Mouse (Mus musculus): Measurements from ENCODE around the gene Slit3.
A peak's percentile ranks its signal among the peaks of the same experiment; 100 is the strongest.

The Slit3 gene

GRCm38 (mm10) chr11:35676744-35677143 is 555.7 kb downstream of the Slit3 start:
- no peaks in the 10 kb centered on the region for H3K27me3 ChIP-seq (ENCODE audit: control insufficient read depth, insufficient read depth, low read length, poor library complexity, severe bottlenecking)
- H3K36me3 ChIP-seq (ENCODE audit: control insufficient read depth, insufficient read depth, low read length, poor library complexity, severe bottlenecking) = no peaks in the 10 kb centered on the region

DNA sequence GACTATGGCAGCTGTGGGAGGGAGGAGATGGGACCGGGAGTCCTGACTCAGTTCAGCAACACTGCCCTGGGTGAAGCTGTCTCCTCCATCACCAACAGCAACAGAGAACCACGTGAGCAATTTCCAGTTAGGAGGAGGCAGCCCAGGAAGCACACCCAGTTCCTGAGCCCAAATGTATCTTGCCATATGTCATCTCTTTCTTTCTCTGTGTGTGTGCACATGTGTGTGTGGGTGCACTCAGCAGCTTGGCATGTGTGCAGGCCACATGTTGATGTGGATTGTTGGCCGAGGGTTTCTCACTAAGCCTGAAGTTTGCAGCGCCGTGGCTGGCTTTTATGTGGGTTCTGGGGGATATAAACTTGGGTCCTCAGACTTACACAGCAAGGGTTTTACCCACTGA is 559.0 kb downstream of the Slit3 start:
- Histone ChIP-seq H3K36me3 (ENCODE audit: control insufficient read depth, insufficient read depth, low read length, poor library complexity, severe bottlenecking) (no peaks in the 10 kb centered on the region), H3K27me3 (ENCODE audit: control insufficient read depth, insufficient read depth, low read length, poor library complexity, severe bottlenecking) (no peaks in the 10 kb centered on the region)
- DNase-seq (ENCODE audit: low read depth, low spot score) = no peak

More at GRCm38 (mm10) chr11:35676744-35677143, 555.7 kb downstream of the Slit3 start:
- no peak for DNase-seq (ENCODE audit: low read depth, low spot score)

GRCm38 (mm10) chr11:35687316-35687715 is 566.3 kb downstream of the Slit3 start:
- Histone ChIP-seq H3K27me3 (ENCODE audit: control insufficient read depth, insufficient read depth, low read length, poor library complexity, severe bottlenecking) (no peaks in the 10 kb centered on the region), H3K36me3 (ENCODE audit: control insufficient read depth, insufficient read depth, low read length, poor library complexity, severe bottlenecking) (no peaks in the 10 kb centered on the region)
- DNase-seq (ENCODE audit: low read depth, low spot score) = no peak

DNA sequence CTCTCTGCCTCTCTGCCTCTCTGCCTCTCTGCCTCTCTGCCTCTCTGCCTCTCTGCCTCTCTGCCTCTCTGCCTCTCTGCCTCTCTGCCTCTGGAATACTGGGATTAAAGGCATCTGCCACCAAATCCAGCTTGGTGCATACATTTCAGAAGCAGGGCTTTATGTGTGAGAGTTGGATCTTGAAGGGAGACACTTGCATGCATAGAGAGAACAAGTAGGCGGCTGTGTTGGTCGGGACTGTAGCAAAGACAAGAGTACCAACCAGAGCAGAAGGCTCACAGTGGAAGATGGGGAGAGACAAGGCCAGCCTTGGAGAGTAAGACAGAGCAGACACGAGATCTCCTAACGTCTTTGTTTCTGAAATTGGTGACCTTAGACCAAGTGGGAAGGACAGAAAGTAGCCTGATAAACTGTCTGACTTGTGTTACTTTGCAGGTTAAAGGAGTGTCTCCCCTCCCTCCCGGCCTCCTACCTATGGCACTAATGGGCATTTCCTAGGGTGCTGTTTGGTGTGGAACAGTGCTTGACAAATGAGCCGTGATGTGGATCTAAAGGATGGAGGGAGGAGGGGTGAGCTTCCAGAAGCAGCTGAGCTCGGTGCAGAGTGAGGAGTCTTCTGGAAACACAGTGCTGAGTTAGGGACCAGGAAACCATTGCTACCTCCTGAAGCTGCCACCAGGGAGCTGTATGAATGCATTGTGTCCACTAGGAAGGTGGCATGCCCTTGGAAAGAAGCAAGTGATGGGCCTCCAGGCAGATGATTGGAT is 569.7 kb downstream of the Slit3 start:
- no peaks in the 10 kb centered on the region for H3K27me3 ChIP-seq (ENCODE audit: control insufficient read depth, insufficient read depth, low read length, poor library complexity, severe bottlenecking)
- no peak for DNase-seq (ENCODE audit: low read depth, low spot score)
- H3K36me3 ChIP-seq (ENCODE audit: control insufficient read depth, insufficient read depth, low read length, poor library complexity, severe bottlenecking) = no peaks in the 10 kb centered on the region

- H3K36me3 ChIP-seq (ENCODE audit: control insufficient read depth, insufficient read depth, low read length, poor library complexity, severe bottlenecking) = no peaks in the 10 kb centered on the region
- peak; percentile 58 for DNase-seq (ENCODE audit: low read depth, low spot score)
- H3K27me3 ChIP-seq (ENCODE audit: control insufficient read depth, insufficient read depth, low read length, poor library complexity, severe bottlenecking) = no peaks in the 10 kb centered on the region
Measured at GRCm38 (mm10) chr11:35693136-35693535, 572.1 kb downstream of the Slit3 start.

- DNase-seq (ENCODE audit: low read depth, low spot score) = no peak
- H3K27me3 ChIP-seq (ENCODE audit: control insufficient read depth, insufficient read depth, low read length, poor library complexity, severe bottlenecking) = no peaks in the 10 kb centered on the region
- no peaks in the 10 kb centered on the region for H3K36me3 ChIP-seq (ENCODE audit: control insufficient read depth, insufficient read depth, low read length, poor library complexity, severe bottlenecking)
Measured at GRCm38 (mm10) chr11:35693625-35694024, 572.6 kb downstream of the Slit3 start.

DNA sequence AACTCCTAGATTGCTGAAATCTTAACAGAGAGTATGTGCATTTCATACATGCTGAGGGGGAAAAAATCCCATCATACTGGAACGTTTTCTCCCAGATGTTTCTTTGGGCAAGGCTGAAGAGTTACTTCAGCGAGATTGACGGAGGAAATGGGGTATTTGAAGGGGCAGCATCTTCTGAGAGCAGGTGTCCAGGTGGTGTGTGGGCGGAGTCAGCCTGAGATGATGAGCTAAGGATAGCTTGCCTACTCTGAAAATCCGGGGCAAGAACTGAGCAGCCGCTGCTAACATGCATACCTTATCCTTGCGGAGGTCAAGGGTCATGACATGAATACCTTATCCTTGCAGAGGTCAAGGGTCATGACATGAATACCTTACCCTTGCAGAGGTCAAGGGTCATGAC is 576.5 kb downstream of the Slit3 start:
- Histone ChIP-seq H3K36me3 (ENCODE audit: control insufficient read depth, insufficient read depth, low read length, poor library complexity, severe bottlenecking) (no peaks in the 10 kb centered on the region), H3K27me3 (ENCODE audit: control insufficient read depth, insufficient read depth, low read length, poor library complexity, severe bottlenecking) (no peaks in the 10 kb centered on the region)
- DNase-seq (ENCODE audit: low read depth, low spot score) = no peak

DNA sequence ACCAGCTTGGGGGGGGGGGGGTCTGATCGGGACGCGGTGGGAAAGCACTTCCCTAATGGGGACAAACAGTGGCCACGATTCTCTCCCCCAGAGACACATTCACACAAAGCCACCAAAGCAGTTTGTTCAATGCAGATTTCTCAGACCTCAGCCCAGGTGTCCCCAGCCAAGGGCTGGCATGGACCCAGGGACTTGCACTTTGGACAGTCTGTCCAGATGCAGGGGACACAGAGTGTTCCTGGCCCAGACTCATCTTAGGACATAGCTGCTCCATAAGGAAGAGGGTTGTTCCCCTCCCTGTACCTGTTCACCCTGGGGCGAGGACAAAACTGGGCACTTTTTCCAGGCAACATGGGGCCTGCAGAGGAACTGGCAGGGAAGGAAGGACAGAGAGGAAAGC is 577.9 kb downstream of the Slit3 start:
- H3K36me3 ChIP-seq (ENCODE audit: control insufficient read depth, insufficient read depth, low read length, poor library complexity, severe bottlenecking) = no peaks in the 10 kb centered on the region
- DNase-seq (ENCODE audit: low read depth, low spot score) = no peak
- H3K27me3 ChIP-seq (ENCODE audit: control insufficient read depth, insufficient read depth, low read length, poor library complexity, severe bottlenecking) = no peaks in the 10 kb centered on the region

GRCm38 (mm10) chr11:35703471-35703870 is 582.4 kb downstream of the Slit3 start:
- no peak for DNase-seq (ENCODE audit: low read depth, low spot score)
- no peaks in the 10 kb centered on the region for H3K27me3 ChIP-seq (ENCODE audit: control insufficient read depth, insufficient read depth, low read length, poor library complexity, severe bottlenecking)

DNA sequence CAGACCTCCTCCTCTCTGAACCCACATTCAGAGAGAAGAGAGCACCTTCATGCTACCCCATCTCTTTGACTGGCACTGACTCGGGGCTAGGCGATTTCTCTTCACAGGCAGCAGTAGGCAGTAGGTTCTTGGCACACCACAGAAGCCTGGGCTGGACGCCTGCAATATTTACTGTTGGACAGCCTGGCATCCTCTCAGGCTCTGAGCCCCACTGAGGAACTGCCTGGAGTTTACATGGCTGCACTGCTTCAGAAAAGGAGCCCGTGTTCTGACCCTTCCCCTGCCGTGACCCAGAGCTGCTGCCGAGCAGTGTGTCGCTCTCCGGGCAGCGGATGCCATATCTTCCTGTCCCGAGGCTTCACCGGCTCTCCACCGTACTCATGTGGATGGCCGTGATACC is 583.4 kb downstream of the Slit3 start:
- H3K36me3 ChIP-seq (ENCODE audit: control insufficient read depth, insufficient read depth, low read length, poor library complexity, severe bottlenecking) = no peaks in the 10 kb centered on the region
- H3K27me3 ChIP-seq (ENCODE audit: control insufficient read depth, insufficient read depth, low read length, poor library complexity, severe bottlenecking) = no peaks in the 10 kb centered on the region
- no peak for DNase-seq (ENCODE audit: low read depth, low spot score)

More at GRCm38 (mm10) chr11:35703471-35703870, 582.4 kb downstream of the Slit3 start:
- no peaks in the 10 kb centered on the region for H3K36me3 ChIP-seq (ENCODE audit: control insufficient read depth, insufficient read depth, low read length, poor library complexity, severe bottlenecking)

DNA sequence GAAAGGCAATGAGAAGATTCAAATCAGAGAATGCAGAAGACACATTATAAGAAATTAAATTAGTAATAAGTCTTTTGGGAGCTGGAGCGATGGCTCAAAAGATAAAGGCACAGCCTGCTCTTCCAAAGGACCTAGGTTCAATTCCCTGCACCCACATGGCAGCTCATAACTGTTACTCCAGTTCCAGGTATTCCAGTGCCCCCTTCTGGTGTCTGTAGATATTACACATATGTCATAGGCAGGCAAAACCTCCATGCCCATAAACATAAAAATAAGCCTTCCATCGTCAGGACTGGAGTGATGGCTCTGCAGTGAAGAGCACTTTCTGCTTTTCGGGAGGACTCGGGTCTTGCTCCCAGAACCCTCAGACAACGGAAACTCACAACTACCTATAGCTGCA is 583.9 kb downstream of the Slit3 start:
- H3K27me3 ChIP-seq (ENCODE audit: control insufficient read depth, insufficient read depth, low read length, poor library complexity, severe bottlenecking) = no peaks in the 10 kb centered on the region
- DNase-seq (ENCODE audit: low read depth, low spot score) = no peak
- no peaks in the 10 kb centered on the region for H3K36me3 ChIP-seq (ENCODE audit: control insufficient read depth, insufficient read depth, low read length, poor library complexity, severe bottlenecking)

- no peaks in the 10 kb centered on the region for H3K36me3 ChIP-seq (ENCODE audit: control insufficient read depth, insufficient read depth, low read length, poor library complexity, severe bottlenecking)
- no peaks in the 10 kb centered on the region for H3K27me3 ChIP-seq (ENCODE audit: control insufficient read depth, insufficient read depth, low read length, poor library complexity, severe bottlenecking)
- no peak for DNase-seq (ENCODE audit: low read depth, low spot score)
Measured at GRCm38 (mm10) chr11:35707431-35707830, 586.4 kb downstream of the Slit3 start.

DNA sequence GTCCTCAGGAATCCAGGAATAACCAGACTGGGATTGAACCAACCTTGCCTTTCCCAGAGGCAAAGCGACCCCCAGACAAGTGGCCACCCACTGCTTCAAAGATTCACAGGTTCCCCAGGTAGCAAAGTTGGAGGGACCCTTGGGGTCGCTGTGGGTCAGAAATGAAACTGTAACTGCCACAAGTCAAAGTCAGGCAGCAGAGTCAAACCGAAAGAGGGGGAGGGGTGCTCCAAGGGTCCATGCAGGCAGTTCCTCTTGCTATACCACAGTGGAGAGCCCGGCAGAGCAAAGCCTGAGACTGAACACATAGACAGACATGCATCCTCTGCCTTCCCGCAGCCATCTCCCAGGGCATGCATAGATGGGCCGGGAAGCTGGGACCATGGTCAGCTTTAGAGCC is 590.3 kb downstream of the Slit3 start:
- Histone ChIP-seq H3K27me3 (ENCODE audit: control insufficient read depth, insufficient read depth, low read length, poor library complexity, severe bottlenecking) (no peaks in the 10 kb centered on the region), H3K36me3 (ENCODE audit: control insufficient read depth, insufficient read depth, low read length, poor library complexity, severe bottlenecking) (no peaks in the 10 kb centered on the region)
- DNase-seq (ENCODE audit: low read depth, low spot score) = no peak

GRCm38 (mm10) chr11:35718881-35719280 is 597.9 kb downstream of the Slit3 start:
- no peaks in the 10 kb centered on the region for H3K27me3 ChIP-seq (ENCODE audit: control insufficient read depth, insufficient read depth, low read length, poor library complexity, severe bottlenecking)
- no peak for DNase-seq (ENCODE audit: low read depth, low spot score)
- H3K36me3 ChIP-seq (ENCODE audit: control insufficient read depth, insufficient read depth, low read length, poor library complexity, severe bottlenecking) = no peaks in the 10 kb centered on the region

DNA sequence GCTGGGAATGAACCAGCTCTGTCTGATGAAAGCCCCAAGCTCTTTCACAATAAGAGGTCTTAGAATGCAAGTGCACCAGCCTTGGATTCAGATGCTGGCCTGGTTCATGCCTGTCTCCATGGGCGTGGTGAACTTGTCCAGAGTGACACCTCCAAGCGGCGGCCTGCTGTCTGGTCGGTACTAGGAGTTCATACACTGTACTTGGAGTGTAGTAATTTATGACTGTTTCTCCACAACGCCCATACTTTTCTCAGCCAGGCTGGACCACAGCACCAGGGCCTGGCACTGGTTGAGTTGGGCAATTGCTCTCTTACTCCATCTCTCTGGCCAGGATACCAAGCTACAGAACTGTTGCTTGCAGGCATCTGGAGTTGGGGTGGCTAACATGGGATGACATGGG is 602.9 kb downstream of the Slit3 start:
- Histone ChIP-seq H3K36me3 (ENCODE audit: control insufficient read depth, insufficient read depth, low read length, poor library complexity, severe bottlenecking) (no peaks in the 10 kb centered on the region), H3K27me3 (ENCODE audit: control insufficient read depth, insufficient read depth, low read length, poor library complexity, severe bottlenecking) (no peaks in the 10 kb centered on the region)
- DNase-seq (ENCODE audit: low read depth, low spot score) = no peak

GRCm38 (mm10) chr11:35726341-35726846 is 605.4 kb downstream of the Slit3 start:
- DNase-seq (ENCODE audit: low read depth, low spot score) = no peak
- no peaks in the 10 kb centered on the region for H3K36me3 ChIP-seq (ENCODE audit: control insufficient read depth, insufficient read depth, low read length, poor library complexity, severe bottlenecking)
- no peaks in the 10 kb centered on the region for H3K27me3 ChIP-seq (ENCODE audit: control insufficient read depth, insufficient read depth, low read length, poor library complexity, severe bottlenecking)

Measured in splenic B cell, adult 2 months (primary cell).